Mouse (Mus musculus) megakaryocyte, embryonic 14.5 days (primary cell): ENCODE data around the gene Pigs.

Experiments used
- FLI1 ChIP-seq: IDR thresholded peaks from 2 replicates; pipeline ENCODE4 v1.6.1; 2012; ENCODE audit warnings: low read length, inconsistent platforms, mixed read lengths
- GATA1 ChIP-seq: IDR thresholded peaks from 3 replicates; pipeline ENCODE4 v1.6.1; 2012; ENCODE audit warnings: mixed read lengths, low read length, inconsistent platforms, borderline replicate concordance

GRCm38 (mm10) chr11:78347908-78348307 lies 19.7 kb downstream of the Pigs start:
- no peak for TF ChIP-seq GATA1
- no peak for TF ChIP-seq FLI1
